Mouse (Mus musculus): ENCODE measurements around the gene Gm20503. TPM values are rescaled to one million over a fixed set of nuclear protein-coding genes. Genes with fewer than 3 reads are reported as not detected.

Gm20503 gene
- polyA plus RNA-seq, 1 experiment from 2014 or later, result 11.4 TPM

- 97% methylated on average over 5 of the region's 5 CpGs for WGBS
- Histone ChIP-seq H3K36me3 (no peaks in the 10 kb centered on the region), H3K27ac (no peak overlapping the region), H3K4me2 (replicated peaks) (no peak overlapping the region), H3K27me3 (replicated peaks) (no peaks in the 10 kb centered on the region), H3K9me3 (no peaks in the 10 kb centered on the region), H3K4me1 (replicated peaks) (no peaks in the 10 kb centered on the region), H3K9ac (no peak overlapping the region), H3K4me3 (replicated peaks) (no peak overlapping the region)
- no peak for ATAC-seq
Measured at GRCm38 (mm10) chr4:59043074-59043473, 40.1 kb downstream of the Gm20503 start.

DNA sequence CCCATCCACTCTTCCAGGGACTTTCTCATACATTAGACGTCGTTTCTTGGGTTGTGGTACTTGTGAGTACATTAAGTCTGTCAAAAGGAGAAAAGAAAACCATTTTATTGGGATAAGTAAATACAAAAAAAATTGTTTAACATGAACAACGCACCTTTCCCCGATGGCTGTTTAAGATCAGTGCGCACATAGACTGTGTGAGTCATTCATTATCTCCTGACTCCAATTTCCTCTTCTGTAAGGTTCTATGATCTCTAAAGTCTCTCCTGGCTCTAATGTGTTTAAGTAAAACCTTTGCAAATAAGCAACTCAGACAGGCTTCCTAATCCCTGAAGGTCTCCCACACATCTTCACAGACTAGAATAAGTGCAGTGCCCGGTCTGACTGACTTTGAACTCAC lies 40.9 kb downstream of the Gm20503 start:
- no peaks in the 10 kb centered on the region for H3K4me1 ChIP-seq (replicated peaks)

DNA sequence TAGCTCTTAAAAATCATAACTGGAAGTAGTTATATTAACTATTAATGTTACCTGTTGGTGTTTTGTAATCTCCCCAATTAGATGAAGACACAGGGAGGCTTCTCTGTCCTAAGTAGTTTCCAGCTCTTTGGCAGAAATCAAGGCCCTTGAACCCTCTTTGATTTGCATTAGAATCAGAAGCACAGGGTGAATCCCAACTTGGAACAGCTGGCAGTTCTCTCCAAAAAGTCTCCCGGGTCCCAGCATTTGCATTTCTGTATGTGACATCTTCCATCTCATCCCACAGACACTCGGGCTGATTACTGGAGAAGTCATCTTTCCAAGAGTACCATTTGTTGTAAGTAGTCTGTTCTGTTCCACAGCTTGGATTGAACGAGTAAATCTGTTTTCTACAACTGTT lies 44.2 kb downstream of the Gm20503 start:
- Histone ChIP-seq H3K27ac (no peak overlapping the region), H3K4me2 (replicated peaks) (no peak overlapping the region), H3K9me3 (no peaks in the 10 kb centered on the region), H3K27me3 (replicated peaks) (no peaks in the 10 kb centered on the region), H3K9ac (no peak overlapping the region), H3K4me1 (replicated peaks) (no peaks in the 10 kb centered on the region), H3K4me3 (replicated peaks) (no peak overlapping the region), H3K36me3 (no peaks in the 10 kb centered on the region)
- WGBS, result 41% methylated on average over 3 of the region's 3 CpGs
- ATAC-seq, result no peak

More for the DNA sequence above, 40.9 kb downstream of the Gm20503 start:
- Histone ChIP-seq H3K9me3 (no peaks in the 10 kb centered on the region), H3K27ac (no peak overlapping the region), H3K36me3 (no peaks in the 10 kb centered on the region), H3K27me3 (replicated peaks) (no peaks in the 10 kb centered on the region), H3K4me3 (replicated peaks) (no peak overlapping the region), H3K4me2 (replicated peaks) (no peak overlapping the region), H3K9ac (no peak overlapping the region)
- ATAC-seq, result no peak
- WGBS, result 59% methylated on average over 6 of the region's 6 CpGs

- 86% methylated on average over 1 of the region's 1 CpGs for WGBS
- H3K27me3 ChIP-seq (replicated peaks), result no peaks in the 10 kb centered on the region
- no peak for ATAC-seq
Measured at GRCm38 (mm10) chr4:59051081-59051480, 48.1 kb downstream of the Gm20503 start.

GRCm38 (mm10) chr4:59057929-59058328 lies 54.9 kb downstream of the Gm20503 start:
- Histone ChIP-seq H3K36me3 (no peaks in the 10 kb centered on the region), H3K4me1 (replicated peaks) (no peaks in the 10 kb centered on the region), H3K4me3 (replicated peaks) (no peak overlapping the region), H3K9ac (no peak overlapping the region), H3K9me3 (no peaks in the 10 kb centered on the region), H3K27ac (no peak overlapping the region), H3K27me3 (replicated peaks) (no peaks in the 10 kb centered on the region), H3K4me2 (replicated peaks) (no peak overlapping the region)
- ATAC-seq, result no peak
- WGBS, result 84% methylated on average over 3 of the region's 3 CpGs

More at GRCm38 (mm10) chr4:59051081-59051480, 48.1 kb downstream of the Gm20503 start:
- Histone ChIP-seq H3K36me3 (no peaks in the 10 kb centered on the region), H3K9ac (no peak overlapping the region), H3K4me2 (replicated peaks) (no peak overlapping the region), H3K9me3 (no peaks in the 10 kb centered on the region), H3K4me1 (replicated peaks) (no peaks in the 10 kb centered on the region), H3K27ac (no peak overlapping the region), H3K4me3 (replicated peaks) (no peak overlapping the region)

- H3K27me3 ChIP-seq (replicated peaks), result no peaks in the 10 kb centered on the region
- no peak overlapping the region for H3K27ac ChIP-seq
- no peaks in the 10 kb centered on the region for H3K36me3 ChIP-seq
- H3K9ac ChIP-seq, result no peak overlapping the region
- no peaks in the 10 kb centered on the region for H3K9me3 ChIP-seq
- no peaks in the 10 kb centered on the region for H3K4me1 ChIP-seq (replicated peaks)
- whole genome bisulfite sequencing, result 75% methylated on average over 12 of the region's 12 CpGs
- ATAC-seq, result no peak
- H3K4me3 ChIP-seq (replicated peaks), result no peak overlapping the region
- no peak overlapping the region for H3K4me2 ChIP-seq (replicated peaks)
Measured at GRCm38 (mm10) chr4:59062526-59062925, 59.5 kb downstream of the Gm20503 start.

- H3K27ac ChIP-seq, result no peak overlapping the region
- no peak overlapping the region for H3K9ac ChIP-seq
- no peaks in the 10 kb centered on the region for H3K4me1 ChIP-seq (replicated peaks)
- H3K27me3 ChIP-seq (replicated peaks), result no peaks in the 10 kb centered on the region
- no peaks in the 10 kb centered on the region for H3K36me3 ChIP-seq
- no peak overlapping the region for H3K4me3 ChIP-seq (replicated peaks)
- ATAC-seq, result no peak
- 53% methylated on average over 3 of the region's 3 CpGs for WGBS
- no peak overlapping the region for H3K4me2 ChIP-seq (replicated peaks)
- no peaks in the 10 kb centered on the region for H3K9me3 ChIP-seq
Measured at GRCm38 (mm10) chr4:59069276-59069675, 66.3 kb downstream of the Gm20503 start.

DNA sequence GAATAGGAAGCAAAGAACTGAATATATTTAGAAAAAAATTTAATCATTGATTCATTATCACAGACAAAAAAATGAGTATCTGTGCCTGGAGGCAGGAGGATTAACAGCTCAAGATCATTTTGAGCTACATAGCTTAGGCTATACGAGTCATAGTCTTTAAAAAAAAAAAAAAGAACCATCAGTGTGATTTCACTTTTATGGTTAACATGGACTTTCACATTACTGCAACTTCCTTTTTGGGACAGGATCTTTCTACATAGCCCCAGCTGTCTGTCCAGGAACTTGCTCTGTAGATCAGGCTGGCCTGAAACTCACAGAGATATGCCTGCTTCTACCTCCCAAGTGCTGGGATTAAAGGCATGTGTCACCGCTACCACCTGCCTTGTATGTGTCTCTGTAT lies 80.4 kb downstream of the Gm20503 start:
- no peak overlapping the region for H3K27ac ChIP-seq
- no peak for ATAC-seq
- no peaks in the 10 kb centered on the region for H3K36me3 ChIP-seq
- H3K4me3 ChIP-seq (replicated peaks), result no peak overlapping the region
- WGBS, result 81% methylated on average over 2 of the region's 2 CpGs
- H3K4me1 ChIP-seq (replicated peaks), result no peaks in the 10 kb centered on the region
- no peaks in the 10 kb centered on the region for H3K27me3 ChIP-seq (replicated peaks)
- H3K9me3 ChIP-seq, result no peaks in the 10 kb centered on the region
- no peak overlapping the region for H3K9ac ChIP-seq
- H3K4me2 ChIP-seq (replicated peaks), result no peak overlapping the region

GRCm38 (mm10) chr4:59089391-59089790 lies 86.4 kb downstream of the Gm20503 start:
- Histone ChIP-seq H3K9ac (no peak overlapping the region), H3K4me2 (replicated peaks) (no peak overlapping the region), H3K27me3 (replicated peaks) (no peaks in the 10 kb centered on the region), H3K4me1 (replicated peaks) (no peaks in the 10 kb centered on the region), H3K9me3 (no peaks in the 10 kb centered on the region), H3K36me3 (no peaks in the 10 kb centered on the region), H3K27ac (no peak overlapping the region), H3K4me3 (replicated peaks) (no peak overlapping the region)
- ATAC-seq, result no peak
- 40% methylated on average over 1 of the region's 1 CpGs for WGBS

Other genes with a start within 250 kb of the Gm20503 start
- gene Olfr267, start 215.5 kb upstream of the Gm20503 start, polyA plus RNA-seq (2015; fragmentation: Nextera tagmentation; extraction: Ambion mirVana), result not detected in 2 replicates
- gene Ecpas, start 90.5 kb upstream of the Gm20503 start, polyA plus RNA-seq (2015; fragmentation: Nextera tagmentation; extraction: Ambion mirVana), result 25.9 and 29.3 TPM in 2 replicates
- 0.20 and 0.40 TPM in 2 replicates for gene Zkscan16, start 59.6 kb upstream of the Gm20503 start, polyA plus RNA-seq (2015; fragmentation: Nextera tagmentation; extraction: Ambion mirVana)
- 39.2 and 39.3 TPM in 2 replicates for gene Ptgr1, start 16.1 kb upstream of the Gm20503 start, polyA plus RNA-seq (2015; fragmentation: Nextera tagmentation; extraction: Ambion mirVana)
- 12.5 and 13.1 TPM in 2 replicates for gene Dnajc25, start 8.1 kb upstream of the Gm20503 start, polyA plus RNA-seq (2015; fragmentation: Nextera tagmentation; extraction: Ambion mirVana)
- gene Gng10, start 31.9 kb downstream of the Gm20503 start, polyA plus RNA-seq (2015; fragmentation: Nextera tagmentation; extraction: Ambion mirVana), result 85.6 and 113 TPM in 2 replicates
- gene AI481877, start 135.8 kb downstream of the Gm20503 start, polyA plus RNA-seq (2015; fragmentation: Nextera tagmentation; extraction: Ambion mirVana), result not detected in 2 replicates
- gene Ugcg, start 186.0 kb downstream of the Gm20503 start, polyA plus RNA-seq (2015; fragmentation: Nextera tagmentation; extraction: Ambion mirVana), result 10.7 and 11.5 TPM in 2 replicates

Data from intestine, embryonic 15.5 days (tissue).